Mouse (Mus musculus) myocyte (in vitro differentiated cells): ENCODE data around the gene Carns1. TPM values are rescaled to one million over a fixed set of nuclear protein-coding genes. Genes with fewer than 3 reads are reported as not detected.

ENCODE experiments used
- H3K27me3 ChIP-seq: one replicate; pipeline ENCODE4 v1.6.1; 2011; ENCODE audit not compliant: control insufficient read depth, insufficient read depth, insufficient read length
- H3K36me3 ChIP-seq: one replicate; pipeline ENCODE4 v1.6.1; 2011; ENCODE audit not compliant: control insufficient read depth, insufficient read depth
- H3K4me2 ChIP-seq: one replicate; pipeline ENCODE4 v1.6.1; 2011; ENCODE audit warnings: low read depth, control low read depth
- H3K4me3 ChIP-seq: one replicate; pipeline ENCODE4 v1.5.1; 2011; ENCODE audit warnings: mild to moderate bottlenecking, control low read depth, moderate library complexity
- H3K79me2 ChIP-seq: one replicate; pipeline ENCODE4 v1.6.1; 2011; ENCODE audit not compliant: control insufficient read depth, insufficient read depth
- H3ac ChIP-seq: one replicate; pipeline ENCODE4 v1.6.1; 2011; ENCODE audit not compliant: control insufficient read depth, insufficient read length
- E2F4 ChIP-seq: IDR thresholded peaks from one replicate; pipeline ENCODE4 v1.6.1; 2011; ENCODE audit warnings: mild to moderate bottlenecking, control low read depth, moderate library complexity; ENCODE audit not compliant: insufficient read depth
- MAX ChIP-seq: IDR thresholded peaks from one replicate; pipeline ENCODE4 v1.6.1; 2011; ENCODE audit warnings: low read depth, mild to moderate bottlenecking, control low read depth
- MYOG ChIP-seq, 3 experiments: IDR thresholded peaks; one replicate each; pipeline ENCODE4 v1.6.1; 2011; ENCODE audit warnings: control low read depth in 2 of 3, low read depth in 2 of 3, mild to moderate bottlenecking in 2 of 3; ENCODE audit not compliant: insufficient read length in 2 of 3, control insufficient read depth in 1 of 3, insufficient read depth in 1 of 3
- POLR2A ChIP-seq: IDR thresholded peaks from one replicate; pipeline ENCODE4 v1.6.1; 2011; ENCODE audit warnings: low read depth, mild to moderate bottlenecking, control low read depth, moderate library complexity; ENCODE audit not compliant: insufficient read length
- POLR2AphosphoS2 ChIP-seq: IDR thresholded peaks from one replicate; pipeline ENCODE4 v1.6.1; 2011; ENCODE audit warnings: low read depth, control low read depth; ENCODE audit not compliant: insufficient read length
- REST ChIP-seq: IDR thresholded peaks from one replicate; pipeline ENCODE4 v1.6.1; 2011; ENCODE audit warnings: mild to moderate bottlenecking, control low read depth, moderate library complexity; ENCODE audit not compliant: insufficient read depth, insufficient read length
- SRF ChIP-seq: IDR thresholded peaks from one replicate; pipeline ENCODE4 v1.6.1; 2011; ENCODE audit warnings: low read depth; ENCODE audit not compliant: control insufficient read depth, insufficient read length
- TCF12 ChIP-seq: IDR thresholded peaks from one replicate; pipeline ENCODE4 v1.6.1; 2011; ENCODE audit warnings: mild to moderate bottlenecking, control low read depth; ENCODE audit not compliant: poor library complexity, insufficient read depth, severe bottlenecking
- TCF3 ChIP-seq: IDR thresholded peaks from one replicate; pipeline ENCODE4 v1.6.1; 2011; ENCODE audit warnings: low read depth, control low read depth; ENCODE audit not compliant: insufficient read length
- USF1 ChIP-seq: IDR thresholded peaks from one replicate; pipeline ENCODE4 v1.6.1; 2011; ENCODE audit warnings: low read depth, mild to moderate bottlenecking, control low read depth, moderate library complexity
- polyA plus RNA-seq: library from polyadenylated mRNA; unstranded; fragments of >200 nt; fragmentation: generic; extraction: Trizol; gene quantifications from one replicate; pipeline ENCODE4 v1.2.1, GENCODE M21; 2012; ENCODE audit warnings: missing spikeins

The Carns1 gene
- polyA plus RNA-seq, 1 experiment: 8.2 TPM

- H3K36me3 ChIP-seq: peaks cover 23% of the 10 kb centered on the region
- no peak overlapping the region for H3ac ChIP-seq
- peaks cover 15% of the 10 kb centered on the region for H3K79me2 ChIP-seq
- no peak overlapping the region for H3K4me2 ChIP-seq
- no peak overlapping the region for H3K4me3 ChIP-seq
- TF ChIP-seq REST (no peak), POLR2AphosphoS2 (peak; percentile 42), TCF12 (no peak), MAX (no peak), E2F4 (no peak)
- no peaks in the 10 kb centered on the region for H3K27me3 ChIP-seq
Measured at GRCm38 (mm10) chr19:4115816-4116215, 59.5 kb downstream of the Carns1 start.

- no peak overlapping the region for H3ac ChIP-seq
Measured at GRCm38 (mm10) chr19:4115144-4115543, 60.1 kb downstream of the Carns1 start.

GRCm38 (mm10) chr19:4114551-4114950 is 60.7 kb downstream of the Carns1 start:
- Histone ChIP-seq H3K4me2 (no peak overlapping the region), H3K27me3 (no peaks in the 10 kb centered on the region), H3K79me2 (peaks cover 3% of the 10 kb centered on the region), H3K36me3 (peaks cover 23% of the 10 kb centered on the region), H3K4me3 (no peak overlapping the region), H3ac (no peak overlapping the region)
- no peak for TF ChIP-seq USF1
- no peak for TF ChIP-seq POLR2A

More at GRCm38 (mm10) chr19:4115144-4115543, 60.1 kb downstream of the Carns1 start:
- peaks cover 23% of the 10 kb centered on the region for H3K36me3 ChIP-seq
- H3K79me2 ChIP-seq: peaks cover 8% of the 10 kb centered on the region
- no peak overlapping the region for H3K4me2 ChIP-seq
- TF ChIP-seq MAX: no peak
- TF ChIP-seq E2F4: no peak
- no peak for TF ChIP-seq MYOG (IDR thresholded peaks at IDR 0.05; ENCODE audit: control insufficient read depth in 1 of 3, insufficient read depth in 1 of 3, insufficient read length in 2 of 3, low read depth in 2 of 3)
- TF ChIP-seq TCF3: no peak
- no peak for TF ChIP-seq SRF
- no peak for TF ChIP-seq REST
- no peak for TF ChIP-seq POLR2AphosphoS2
- H3K4me3 ChIP-seq: no peak overlapping the region
- no peaks in the 10 kb centered on the region for H3K27me3 ChIP-seq

Other genes starting within 250 kb of the Carns1 start
- 51.8 TPM for gene Aldh3b1, start 245.7 kb downstream of the Carns1 start, polyA plus RNA-seq
- gene Unc93b1, start 240.3 kb downstream of the Carns1 start, polyA plus RNA-seq: 4.0 TPM
- 1.2 TPM for gene Aldh3b3, start 216.8 kb downstream of the Carns1 start, polyA plus RNA-seq
- 0.11 TPM for gene Aldh3b2, start 203.2 kb downstream of the Carns1 start, polyA plus RNA-seq
- gene Acy3, start 188.9 kb downstream of the Carns1 start, polyA plus RNA-seq: 6.3 TPM
- gene Tbx10, start 182.7 kb downstream of the Carns1 start, polyA plus RNA-seq: 0.04 TPM
- 36.9 TPM for gene Nudt8, start 174.9 kb downstream of the Carns1 start, polyA plus RNA-seq
- gene Gm49405, start 174.9 kb downstream of the Carns1 start, polyA plus RNA-seq: 0.50 TPM
- 2.5 TPM for gene Doc2g, start 172.2 kb downstream of the Carns1 start, polyA plus RNA-seq
- 405 TPM for gene Ndufv1, start 162.7 kb downstream of the Carns1 start, polyA plus RNA-seq
- gene Gstp1, start 137.5 kb downstream of the Carns1 start, polyA plus RNA-seq: 768 TPM
- 6.7 TPM for gene Gstp2, start 129.5 kb downstream of the Carns1 start, polyA plus RNA-seq
- 0.25 TPM for gene Gstp3, start 115.9 kb downstream of the Carns1 start, polyA plus RNA-seq
- not detected for gene Cabp2, start 93.9 kb downstream of the Carns1 start, polyA plus RNA-seq
- 148 TPM for gene Cdk2ap2, start 78.3 kb downstream of the Carns1 start, polyA plus RNA-seq
- 42.3 TPM for gene Pitpnm1, start 75.5 kb downstream of the Carns1 start, polyA plus RNA-seq
- gene Aip, start 49.6 kb downstream of the Carns1 start, polyA plus RNA-seq: 250 TPM
- not detected for gene Gpr152, start 35.7 kb downstream of the Carns1 start, polyA plus RNA-seq
- gene Cabp4, start 31.4 kb downstream of the Carns1 start, polyA plus RNA-seq: 0.10 TPM
- 238 TPM for gene Coro1b, start 26.9 kb downstream of the Carns1 start, polyA plus RNA-seq
- 4.9 TPM for gene Ptprcap, start 21.9 kb downstream of the Carns1 start, polyA plus RNA-seq
- 42.0 TPM for gene Rps6kb2, start 12.1 kb downstream of the Carns1 start, polyA plus RNA-seq
- gene Tbc1d10c, start 15.8 kb upstream of the Carns1 start, polyA plus RNA-seq: 0.67 TPM
- 702 TPM for gene Ppp1ca, start 16.6 kb upstream of the Carns1 start, polyA plus RNA-seq
- 16.7 TPM for gene Rad9a, start 26.2 kb upstream of the Carns1 start, polyA plus RNA-seq
- gene Clcf1, start 38.8 kb upstream of the Carns1 start, polyA plus RNA-seq: 11.5 TPM
- gene AC109138.7, start 38.9 kb upstream of the Carns1 start, polyA plus RNA-seq: not detected
- 166 TPM for gene Pold4, start 56.4 kb upstream of the Carns1 start, polyA plus RNA-seq
- 0.17 TPM for gene Ssh3, start 93.7 kb upstream of the Carns1 start, polyA plus RNA-seq
- gene Ankrd13d, start 107.7 kb upstream of the Carns1 start, polyA plus RNA-seq: 1.7 TPM
- 56.3 TPM for gene Grk2, start 130.7 kb upstream of the Carns1 start, polyA plus RNA-seq
- 20.3 TPM for gene Kdm2a, start 222.8 kb upstream of the Carns1 start, polyA plus RNA-seq